Mouse (Mus musculus) lung, embryonic 14.5 days (tissue): Measurements from ENCODE around the gene Olfr911-ps1. TPM values are rescaled to one million over a fixed set of nuclear protein-coding genes. Genes with fewer than 3 reads are reported as not detected.

Source experiments
- ATAC-seq: fragments of 200-750 bp; cut with Nextera tagmentation; 2 replicates; pipeline ENCODE4 v1.8.0; 2017; ENCODE audit warnings: mild to moderate bottlenecking, moderate TSS enrichment, moderate library complexity; ENCODE audit not compliant: insufficient read depth
- DNase-seq: peaks from one replicate; pipeline ENCODE4 v3.0.0-alpha.2; 2015
- H3K27ac ChIP-seq: fragments of 300-500 bp; sonication (generic); 2 replicates; pipeline ENCODE4 v1.5.1; 2014; ENCODE audit warnings: low read depth, mild to moderate bottlenecking, moderate library complexity
- H3K27me3 ChIP-seq: fragments of 300-500 bp; sonication (generic); 2 replicates; pipeline ENCODE4 v1.6.1; 2014; ENCODE audit warnings: low read length, control low read depth; ENCODE audit not compliant: insufficient read depth
- H3K36me3 ChIP-seq: fragments of 300-500 bp; sonication (generic); 2 replicates; pipeline ENCODE4 v1.6.1; 2014; ENCODE audit warnings: control low read depth; ENCODE audit not compliant: insufficient read depth
- H3K4me1 ChIP-seq: fragments of 300-500 bp; sonication (generic); 2 replicates; pipeline ENCODE4 v1.6.1; 2014; ENCODE audit warnings: antibody characterized with exemption, control low read depth; ENCODE audit not compliant: insufficient read depth
- H3K4me2 ChIP-seq: fragments of 300-500 bp; sonication (generic); 2 replicates; pipeline ENCODE4 v1.6.1; 2014; ENCODE audit warnings: mild to moderate bottlenecking
- H3K4me3 ChIP-seq: fragments of 300-500 bp; sonication (generic); 2 replicates; pipeline ENCODE4 v1.5.1; 2014; ENCODE audit warnings: low read depth, low read length
- H3K9ac ChIP-seq: fragments of 300-500 bp; sonication (generic); 2 replicates; pipeline ENCODE4 v1.6.1; 2014
- H3K9me3 ChIP-seq: fragments of 300-500 bp; sonication (generic); 2 replicates; pipeline ENCODE4 v1.6.1; 2016; ENCODE audit warnings: low read depth, low read length, control low read depth
- CTCF ChIP-seq: IDR thresholded peaks from 2 replicates; pipeline ENCODE4 v1.5.1; 2016; ENCODE audit warnings: antibody characterized with exemption, low read depth
- WGBS: fragments of 180-500 bp; shearing (Covaris S2); extraction: QIAGEN DNeasy Blood & Tissue Kit; methylation state at CpG from one replicate; pipeline ENCODE4 v1.1.7; 2014; 5-methylcytosine and 5-hydroxymethylcytosine counted together
- polyA plus RNA-seq: library from polyadenylated mRNA; unstranded; fragments of >200 nt; fragmentation: Nextera tagmentation; extraction: Ambion mirVana; gene quantifications from 2 replicates; pipeline ENCODE4 v1.2.1, GENCODE M21; 2014

Olfr911-ps1 gene
- polyA plus RNA-seq, result not detected in 2 replicates

GRCm38 (mm10) chr9:38521280-38521679 is at the start of gene Olfr911-ps1:
Gene Olfr911-ps1 (plus strand): TSS chr9:38521580.
- ATAC-seq (no peak), DNase-seq (no peak)
- H3K9me3 ChIP-seq, result no peaks in the 10 kb centered on the region
- no peak for TF ChIP-seq CTCF
- no peak within 1 kb of the TSS for H3K27ac ChIP-seq
- H3K4me1 ChIP-seq, result no peaks in the 10 kb centered on the region
- WGBS, result 62% methylated on average over 1 of the region's 1 CpGs
- no peak within 1 kb of the TSS for H3K9ac ChIP-seq
- no peak within 1 kb of the TSS for H3K4me2 ChIP-seq
- H3K4me3 ChIP-seq, result no peak within 1 kb of the TSS
- no peaks in the 10 kb centered on the region for H3K27me3 ChIP-seq
- H3K36me3 ChIP-seq, result no peaks in the 10 kb centered on the region

DNA sequence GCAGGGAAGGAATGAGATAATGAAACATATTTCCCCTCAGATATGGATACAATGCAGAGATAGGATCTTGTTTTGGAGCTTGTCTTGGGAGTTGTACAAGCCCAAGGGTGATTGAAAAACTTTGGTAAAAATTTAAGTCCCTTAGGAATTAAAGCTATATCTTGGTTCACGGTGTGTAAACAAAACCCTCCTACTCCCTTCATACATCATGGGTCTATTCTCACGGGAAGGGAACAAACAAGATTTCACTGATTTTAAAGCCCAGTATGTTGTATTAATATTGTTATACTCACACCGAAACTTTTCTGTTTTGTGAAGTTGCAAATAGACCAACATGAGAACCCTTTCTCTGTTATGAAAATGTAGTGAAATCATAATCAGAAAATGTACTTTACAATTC is 34.6 kb upstream of the Olfr911-ps1 start, which contains the start of gene Olfr906:
Gene Olfr906 (plus strand): TSS at position 301 of the 400 bp plus-strand sequence.
- no peak for TF ChIP-seq CTCF
- WGBS, result 81% methylated on average over 3 of the region's 3 CpGs
- Histone ChIP-seq H3K9me3 (no peaks in the 10 kb centered on the region), H3K27me3 (no peaks in the 10 kb centered on the region), H3K9ac (no peak within 1 kb of the TSS), H3K36me3 (no peaks in the 10 kb centered on the region), H3K27ac (no peak within 1 kb of the TSS), H3K4me3 (no peak within 1 kb of the TSS), H3K4me2 (no peak within 1 kb of the TSS), H3K4me1 (no peaks in the 10 kb centered on the region)
- DNase-seq, result no peak
- no peak for ATAC-seq

GRCm38 (mm10) chr9:38495501-38495900 is 25.9 kb upstream of the Olfr911-ps1 start, which contains the start of gene Olfr907:
Gene Olfr907 (plus strand): TSS chr9:38495801.
- Histone ChIP-seq H3K27ac (no peak within 1 kb of the TSS), H3K36me3 (no peaks in the 10 kb centered on the region), H3K27me3 (no peaks in the 10 kb centered on the region), H3K4me3 (no peak within 1 kb of the TSS), H3K9ac (no peak within 1 kb of the TSS), H3K9me3 (no peaks in the 10 kb centered on the region), H3K4me1 (no peaks in the 10 kb centered on the region), H3K4me2 (no peak within 1 kb of the TSS)
- 80% methylated on average over 2 of the region's 2 CpGs for WGBS
- no peak for TF ChIP-seq CTCF
- ATAC-seq, result no peak
- no peak for DNase-seq

- H3K9ac ChIP-seq, result no peak overlapping the region
- no peak for TF ChIP-seq CTCF
- H3K4me3 ChIP-seq, result no peak overlapping the region
- no peaks in the 10 kb centered on the region for H3K27me3 ChIP-seq
- DNase-seq (no peak), ATAC-seq (no peak)
- 67% methylated on average over 2 of the region's 2 CpGs for WGBS
- no peaks in the 10 kb centered on the region for H3K9me3 ChIP-seq
- H3K4me1 ChIP-seq, result no peaks in the 10 kb centered on the region
- no peak overlapping the region for H3K4me2 ChIP-seq
- no peaks in the 10 kb centered on the region for H3K36me3 ChIP-seq
- H3K27ac ChIP-seq, result no peak overlapping the region
These were observed 9.0 kb upstream of the Olfr911-ps1 start for GRCm38 (mm10) chr9:38512353-38512752.

DNA sequence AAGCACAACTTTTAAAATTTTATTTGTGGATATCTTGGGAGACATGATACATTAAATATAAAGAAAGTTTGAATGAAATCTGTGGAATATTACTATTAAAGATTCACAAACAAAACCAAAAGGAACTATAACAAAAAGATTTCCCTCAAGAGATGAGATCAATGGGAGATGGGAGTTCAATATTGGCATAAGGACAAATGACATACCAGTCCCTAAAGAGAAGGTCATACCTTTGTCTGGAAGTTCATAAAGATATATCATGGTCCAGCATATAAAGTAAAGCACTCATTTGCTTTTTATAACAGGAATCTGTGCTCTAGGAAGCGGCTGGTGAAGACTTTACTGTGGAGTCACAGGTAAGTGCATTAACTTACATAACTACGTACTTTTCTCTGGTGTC is 16.2 kb downstream of the Olfr911-ps1 start, which contains the start of gene Olfr910:
Gene Olfr910 (plus strand): TSS at position 301 of the 400 bp plus-strand sequence.
- no peak for DNase-seq
- Histone ChIP-seq H3K36me3 (no peaks in the 10 kb centered on the region), H3K9me3 (no peaks in the 10 kb centered on the region), H3K4me2 (no peak within 1 kb of the TSS), H3K4me3 (no peak within 1 kb of the TSS), H3K4me1 (no peaks in the 10 kb centered on the region), H3K27ac (no peak within 1 kb of the TSS), H3K9ac (no peak within 1 kb of the TSS), H3K27me3 (no peaks in the 10 kb centered on the region)
- 79% methylated on average over 2 of the region's 2 CpGs for WGBS
- TF ChIP-seq CTCF, result no peak
- ATAC-seq, result no peak

Other genes starting within 250 kb of the Olfr911-ps1 start
- gene Olfr896-ps1, start 230.5 kb upstream of the Olfr911-ps1 start, polyA plus RNA-seq, result not detected in 2 replicates
- gene Olfr25, start 192.5 kb upstream of the Olfr911-ps1 start, polyA plus RNA-seq, result not detected in 2 replicates
- not detected in 2 replicates for gene Olfr898, start 173.2 kb upstream of the Olfr911-ps1 start, polyA plus RNA-seq
- not detected in 2 replicates for gene Olfr250, start 154.7 kb upstream of the Olfr911-ps1 start, polyA plus RNA-seq
- not detected in 2 replicates for gene Olfr251, start 144.5 kb upstream of the Olfr911-ps1 start, polyA plus RNA-seq
- not detected in 2 replicates for gene Olfr147, start 119.9 kb upstream of the Olfr911-ps1 start, polyA plus RNA-seq
- not detected in 2 replicates for gene Olfr901, start 92.1 kb upstream of the Olfr911-ps1 start, polyA plus RNA-seq
- gene Olfr902, start 73.9 kb upstream of the Olfr911-ps1 start, polyA plus RNA-seq, result not detected in 2 replicates
- not detected in 2 replicates for gene Olfr904, start 58.4 kb upstream of the Olfr911-ps1 start, polyA plus RNA-seq
- not detected in 2 replicates for gene Olfr905, start 50.5 kb upstream of the Olfr911-ps1 start, polyA plus RNA-seq
- not detected in 2 replicates for gene Olfr906, start 34.5 kb upstream of the Olfr911-ps1 start, polyA plus RNA-seq
- not detected in 2 replicates for gene Olfr907, start 25.8 kb upstream of the Olfr911-ps1 start, polyA plus RNA-seq
- gene Olfr910, start 16.3 kb downstream of the Olfr911-ps1 start, polyA plus RNA-seq, result not detected in 2 replicates
- gene Olfr912, start 58.6 kb downstream of the Olfr911-ps1 start, polyA plus RNA-seq, result not detected in 2 replicates
- not detected in 2 replicates for gene Olfr913, start 71.2 kb downstream of the Olfr911-ps1 start, polyA plus RNA-seq
- not detected in 2 replicates for gene Olfr914, start 83.5 kb downstream of the Olfr911-ps1 start, polyA plus RNA-seq
- gene Olfr916, start 138.3 kb downstream of the Olfr911-ps1 start, polyA plus RNA-seq, result not detected in 2 replicates
- gene Olfr917, start 144.3 kb downstream of the Olfr911-ps1 start, polyA plus RNA-seq, result not detected in 2 replicates
- not detected in 2 replicates for gene Olfr918, start 153.0 kb downstream of the Olfr911-ps1 start, polyA plus RNA-seq
- gene Olfr919, start 182.1 kb downstream of the Olfr911-ps1 start, polyA plus RNA-seq, result not detected in 2 replicates
- 14.7 and 15.8 TPM in 2 replicates for gene Vwa5a, start 196.7 kb downstream of the Olfr911-ps1 start, polyA plus RNA-seq
- 0.07 TPM in 1 of 2 replicates, not detected in the other for gene Olfr920, start 230.7 kb downstream of the Olfr911-ps1 start, polyA plus RNA-seq